Mouse (Mus musculus): ENCODE data around the gene Clcn6. TPM values are rescaled to one million over a fixed set of nuclear protein-coding genes. Genes with fewer than 3 reads are reported as not detected.

Gene Clcn6
- polyA plus RNA-seq, 1 experiment from 2014 or later: 7.4 TPM

DNA sequence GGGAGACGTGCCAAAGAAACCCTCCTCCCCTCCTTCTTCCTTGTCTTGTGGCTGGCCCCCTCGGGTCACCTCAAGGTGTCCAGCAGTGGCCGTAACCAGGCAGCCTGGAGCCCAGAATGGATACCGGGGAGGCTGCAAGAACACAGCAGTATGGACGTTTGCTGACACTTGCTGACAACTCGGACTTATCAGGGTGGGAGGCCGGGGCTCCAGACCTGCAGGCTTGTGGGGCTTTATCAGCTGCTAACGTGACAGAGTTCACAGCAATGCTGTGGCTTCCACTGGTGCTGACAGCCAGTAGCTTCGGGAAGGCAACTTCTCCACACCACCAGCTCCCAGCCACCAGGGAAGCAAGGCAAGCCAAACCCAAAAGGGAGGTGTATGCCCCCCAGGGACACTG is 69.3 kb downstream of the Clcn6 start:
- WGBS: 53% methylated on average over 9 of the region's 9 CpGs

DNA sequence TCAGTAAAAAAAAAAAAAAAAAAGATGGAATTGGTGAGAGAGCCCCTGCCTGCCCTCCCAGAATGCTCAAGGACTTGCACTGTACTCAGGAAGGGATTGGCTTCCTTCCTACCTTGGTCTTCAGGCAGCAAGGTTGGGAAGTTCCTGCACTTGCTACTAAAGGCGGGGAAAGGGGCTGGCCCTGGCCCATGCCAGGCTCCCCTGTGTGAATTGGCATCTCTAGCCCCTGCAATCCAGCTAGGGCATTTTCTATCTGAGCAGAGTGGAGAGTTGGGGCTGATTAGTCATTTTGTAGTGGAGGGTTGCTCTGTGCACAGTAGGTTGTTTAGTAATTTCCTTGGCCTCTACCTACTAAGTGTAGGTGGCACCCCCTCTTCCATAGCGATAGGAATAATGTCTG is 69.8 kb downstream of the Clcn6 start:
- DNase-seq (ENCODE audit: low spot score): no peak
- Histone ChIP-seq H3K9ac (ENCODE audit: low read depth, low read length) (no peak overlapping the region), H3K4me3 (ENCODE audit: low read depth, low read length) (no peak overlapping the region), H3K36me3 (ENCODE audit: control insufficient read depth, insufficient read depth, low read length) (no peaks in the 10 kb centered on the region), H3K27ac (replicated peaks; ENCODE audit: low read depth, low read length) (no peak overlapping the region), H3K9me3 (ENCODE audit: control insufficient read depth, low read length) (no peaks in the 10 kb centered on the region), H3K27me3 (replicated peaks; ENCODE audit: control insufficient read depth, insufficient read depth, low read length) (no peaks in the 10 kb centered on the region), H3K4me2 (ENCODE audit: low read depth, low read length) (no peak overlapping the region), H3K4me1 (ENCODE audit: control insufficient read depth, insufficient read depth, low read length) (no peaks in the 10 kb centered on the region)
- no peak for ATAC-seq (ENCODE audit: low read depth)
- 77% methylated on average over 2 of the region's 2 CpGs for WGBS

More for the DNA sequence above, 69.3 kb downstream of the Clcn6 start:
- Histone ChIP-seq H3K9ac (ENCODE audit: low read depth, low read length) (no peak overlapping the region), H3K27ac (replicated peaks; ENCODE audit: low read depth, low read length) (no peak overlapping the region), H3K4me1 (ENCODE audit: control insufficient read depth, insufficient read depth, low read length) (no peaks in the 10 kb centered on the region), H3K4me2 (ENCODE audit: low read depth, low read length) (no peak overlapping the region), H3K27me3 (replicated peaks; ENCODE audit: control insufficient read depth, insufficient read depth, low read length) (no peaks in the 10 kb centered on the region), H3K36me3 (ENCODE audit: control insufficient read depth, insufficient read depth, low read length) (no peaks in the 10 kb centered on the region), H3K9me3 (ENCODE audit: control insufficient read depth, low read length) (no peaks in the 10 kb centered on the region), H3K4me3 (ENCODE audit: low read depth, low read length) (no peak overlapping the region)
- DNase-seq (ENCODE audit: low spot score) (no peak), ATAC-seq (ENCODE audit: low read depth) (no peak)

DNA sequence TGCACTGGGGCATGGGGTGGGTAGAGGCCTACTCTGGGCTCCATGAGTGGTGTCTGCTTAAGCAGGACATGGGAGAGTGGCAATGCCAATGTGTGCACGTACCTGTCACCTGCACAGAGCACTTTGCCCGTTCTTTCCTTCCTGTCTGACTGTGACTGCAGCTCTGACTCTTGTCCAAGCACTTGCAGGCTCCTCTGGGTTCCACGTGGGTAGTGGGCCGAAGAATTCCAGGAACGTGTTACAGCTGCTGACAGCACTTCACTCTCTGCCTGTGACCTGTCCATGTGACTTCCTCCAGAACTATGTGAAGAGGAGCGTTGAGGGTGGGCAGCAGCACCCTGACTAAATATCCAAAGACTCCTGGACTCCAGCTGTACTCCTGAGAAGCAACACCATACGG is 72.9 kb downstream of the Clcn6 start:
- Histone ChIP-seq H3K36me3 (ENCODE audit: control insufficient read depth, insufficient read depth, low read length) (no peaks in the 10 kb centered on the region), H3K4me2 (ENCODE audit: low read depth, low read length) (no peak overlapping the region), H3K4me1 (ENCODE audit: control insufficient read depth, insufficient read depth, low read length) (no peaks in the 10 kb centered on the region), H3K4me3 (ENCODE audit: low read depth, low read length) (no peak overlapping the region), H3K27me3 (replicated peaks; ENCODE audit: control insufficient read depth, insufficient read depth, low read length) (no peaks in the 10 kb centered on the region), H3K9ac (ENCODE audit: low read depth, low read length) (no peak overlapping the region), H3K27ac (replicated peaks; ENCODE audit: low read depth, low read length) (no peak overlapping the region), H3K9me3 (ENCODE audit: control insufficient read depth, low read length) (no peaks in the 10 kb centered on the region)
- WGBS: 67% methylated on average over 7 of the region's 7 CpGs
- ATAC-seq (ENCODE audit: low read depth) (no peak), DNase-seq (ENCODE audit: low spot score) (no peak)

DNA sequence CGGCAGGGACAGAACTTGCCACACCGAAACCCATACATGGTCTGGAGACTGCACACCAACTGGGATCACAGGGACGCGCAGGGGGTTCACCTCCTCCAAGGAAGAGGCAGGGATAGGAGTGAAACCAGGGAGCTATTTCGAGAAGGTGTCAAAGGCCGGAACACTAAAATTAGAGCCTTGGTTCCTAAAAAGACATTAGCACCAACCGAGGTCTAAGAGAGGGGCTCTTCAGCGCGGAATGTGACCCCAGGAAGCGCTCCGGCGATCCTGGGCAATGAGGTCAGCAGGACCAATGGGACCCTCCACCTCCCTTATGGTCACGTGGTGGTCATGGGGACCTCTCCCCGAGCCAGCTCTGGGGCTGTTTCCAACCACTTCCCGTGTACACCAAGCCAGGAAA is 75.0 kb downstream of the Clcn6 start:
- H3K27ac ChIP-seq (replicated peaks; ENCODE audit: low read depth, low read length): no peak overlapping the region
- no peaks in the 10 kb centered on the region for H3K4me1 ChIP-seq (ENCODE audit: control insufficient read depth, insufficient read depth, low read length)
- no peaks in the 10 kb centered on the region for H3K36me3 ChIP-seq (ENCODE audit: control insufficient read depth, insufficient read depth, low read length)
- no peak overlapping the region for H3K4me2 ChIP-seq (ENCODE audit: low read depth, low read length)
- H3K9ac ChIP-seq (ENCODE audit: low read depth, low read length): no peak overlapping the region
- no peak for DNase-seq (ENCODE audit: low spot score)
- ATAC-seq (ENCODE audit: low read depth): no peak
- H3K4me3 ChIP-seq (ENCODE audit: low read depth, low read length): no peak overlapping the region
- no peaks in the 10 kb centered on the region for H3K9me3 ChIP-seq (ENCODE audit: control insufficient read depth, low read length)
- H3K27me3 ChIP-seq (replicated peaks; ENCODE audit: control insufficient read depth, insufficient read depth, low read length): no peaks in the 10 kb centered on the region
- WGBS: 85% methylated on average over 15 of the region's 15 CpGs

DNA sequence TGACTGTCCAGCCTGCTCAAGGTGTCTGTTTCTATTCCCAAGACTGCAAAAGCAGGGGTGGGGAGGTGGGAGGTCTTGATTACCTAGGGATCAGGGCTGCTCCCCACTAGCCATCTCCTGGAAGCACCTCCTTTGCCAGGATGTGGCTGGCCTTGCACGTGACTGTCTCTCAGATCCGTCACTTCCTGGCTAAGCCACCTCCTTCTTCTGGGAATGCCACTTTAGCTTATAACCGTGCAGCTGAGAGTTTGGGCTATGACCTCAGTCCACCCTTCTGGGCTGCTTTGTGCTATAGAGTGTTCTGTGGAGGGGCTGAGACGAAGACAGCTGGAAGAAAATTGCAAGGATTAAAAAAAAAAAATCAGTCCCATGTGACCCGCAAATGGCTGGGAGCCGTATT is 75.8 kb downstream of the Clcn6 start:
- ATAC-seq (ENCODE audit: low read depth) (no peak), DNase-seq (ENCODE audit: low spot score) (no peak)
- no peak overlapping the region for H3K27ac ChIP-seq (replicated peaks; ENCODE audit: low read depth, low read length)
- H3K4me1 ChIP-seq (ENCODE audit: control insufficient read depth, insufficient read depth, low read length): no peaks in the 10 kb centered on the region
- 34% methylated on average over 6 of the region's 6 CpGs for WGBS
- H3K9ac ChIP-seq (ENCODE audit: low read depth, low read length): no peak overlapping the region
- H3K9me3 ChIP-seq (ENCODE audit: control insufficient read depth, low read length): no peaks in the 10 kb centered on the region
- no peak overlapping the region for H3K4me3 ChIP-seq (ENCODE audit: low read depth, low read length)
- no peaks in the 10 kb centered on the region for H3K27me3 ChIP-seq (replicated peaks; ENCODE audit: control insufficient read depth, insufficient read depth, low read length)
- no peak overlapping the region for H3K4me2 ChIP-seq (ENCODE audit: low read depth, low read length)
- no peaks in the 10 kb centered on the region for H3K36me3 ChIP-seq (ENCODE audit: control insufficient read depth, insufficient read depth, low read length)

DNA sequence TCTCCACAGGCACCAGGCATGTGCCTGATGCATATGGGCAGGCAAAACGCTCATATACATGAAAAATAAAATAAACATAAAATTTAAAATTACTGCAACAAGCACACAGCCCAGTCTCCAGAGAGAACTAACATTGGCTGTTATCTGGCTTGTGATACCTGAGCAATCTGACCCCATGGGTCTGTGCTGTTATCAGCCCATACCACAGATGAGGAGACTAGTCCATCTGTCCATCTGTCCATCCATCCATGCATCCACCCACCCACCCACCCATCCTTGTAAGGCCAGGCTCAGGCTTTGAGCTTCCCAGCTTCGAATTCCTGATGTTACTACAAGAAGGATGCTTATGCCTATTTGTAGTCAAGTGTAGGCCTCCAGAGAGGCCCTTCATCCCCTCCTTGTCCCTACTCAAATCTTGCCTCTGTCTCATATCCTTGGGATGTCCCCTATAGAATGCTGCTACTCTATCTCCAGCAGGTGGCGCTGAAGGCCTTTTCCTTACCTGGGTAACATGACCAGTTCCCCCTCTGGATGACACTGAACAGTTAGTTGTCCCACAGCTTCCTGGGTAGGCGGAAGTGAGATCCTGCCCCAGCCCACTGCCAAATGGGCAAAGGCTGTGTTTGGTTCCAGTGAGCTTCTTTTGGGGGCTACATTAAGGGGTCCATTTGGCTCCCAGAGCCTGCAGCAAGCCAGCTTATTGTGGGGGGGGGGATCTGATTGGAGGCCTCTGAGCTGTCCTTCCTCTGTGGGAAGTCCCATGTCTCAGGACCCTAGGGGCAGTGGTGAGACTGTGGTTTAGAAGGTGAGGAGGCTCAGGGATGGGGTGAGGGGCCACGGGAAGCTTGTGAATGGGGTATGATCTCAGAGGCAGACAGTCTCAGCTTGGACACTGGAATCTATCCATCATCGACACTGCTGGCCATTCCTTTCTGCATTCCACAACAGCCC is 78.5 kb downstream of the Clcn6 start:
- no peaks in the 10 kb centered on the region for H3K4me1 ChIP-seq (ENCODE audit: control insufficient read depth, insufficient read depth, low read length)
- ATAC-seq (ENCODE audit: low read depth) (peak; percentile 80), DNase-seq (ENCODE audit: low spot score) (peak; percentile 79)
- no peak overlapping the region for H3K4me3 ChIP-seq (ENCODE audit: low read depth, low read length)
- H3K27me3 ChIP-seq (replicated peaks; ENCODE audit: control insufficient read depth, insufficient read depth, low read length): no peaks in the 10 kb centered on the region
- no peaks in the 10 kb centered on the region for H3K36me3 ChIP-seq (ENCODE audit: control insufficient read depth, insufficient read depth, low read length)
- no peaks in the 10 kb centered on the region for H3K9me3 ChIP-seq (ENCODE audit: control insufficient read depth, low read length)
- no peak overlapping the region for H3K27ac ChIP-seq (replicated peaks; ENCODE audit: low read depth, low read length)
- WGBS: 43% methylated on average over 6 of the region's 6 CpGs
- H3K4me2 ChIP-seq (ENCODE audit: low read depth, low read length): no peak overlapping the region
- no peak overlapping the region for H3K9ac ChIP-seq (ENCODE audit: low read depth, low read length)

DNA sequence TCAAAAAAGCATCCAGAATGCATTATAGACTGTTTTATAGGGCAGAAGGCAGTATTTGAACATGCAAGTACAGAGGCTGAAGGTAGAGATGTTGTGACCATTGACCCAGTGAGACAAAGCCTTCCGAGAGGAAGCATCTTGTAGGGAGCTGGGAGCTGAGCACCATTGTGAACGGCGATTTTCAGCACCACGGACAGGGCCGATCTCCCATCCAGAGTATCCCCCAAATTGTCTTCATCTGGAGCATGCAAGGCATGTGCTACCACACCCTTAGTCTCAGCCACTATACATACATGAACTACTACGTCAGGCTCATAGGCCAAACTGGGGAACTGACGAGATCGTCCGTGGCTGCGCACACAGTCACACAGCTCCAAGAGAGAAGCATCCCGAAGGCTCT is 81.5 kb downstream of the Clcn6 start:
- DNase-seq (ENCODE audit: low spot score): peak; percentile 59
- 40% methylated on average over 11 of the region's 11 CpGs for WGBS
- ATAC-seq (ENCODE audit: low read depth): no peak

More for the DNA sequence above, 81.5 kb downstream of the Clcn6 start:
- Histone ChIP-seq H3K4me2 (ENCODE audit: low read depth, low read length) (no peak overlapping the region), H3K27ac (replicated peaks; ENCODE audit: low read depth, low read length) (no peak overlapping the region), H3K4me3 (ENCODE audit: low read depth, low read length) (no peak overlapping the region), H3K4me1 (ENCODE audit: control insufficient read depth, insufficient read depth, low read length) (no peaks in the 10 kb centered on the region), H3K27me3 (replicated peaks; ENCODE audit: control insufficient read depth, insufficient read depth, low read length) (no peaks in the 10 kb centered on the region), H3K36me3 (ENCODE audit: control insufficient read depth, insufficient read depth, low read length) (no peaks in the 10 kb centered on the region), H3K9me3 (ENCODE audit: control insufficient read depth, low read length) (no peaks in the 10 kb centered on the region), H3K9ac (ENCODE audit: low read depth, low read length) (no peak overlapping the region)

Measured in embryonic facial prominence, embryonic 14.5 days (tissue).